Mouse (Mus musculus) MEL (cell line): ENCODE data around the gene Rpp30.

Experiments
- CHD1 ChIP-seq: IDR thresholded peaks from 2 replicates; pipeline ENCODE4 v1.6.1; 2012; ENCODE audit warnings: low read depth, mild to moderate bottlenecking, inconsistent platforms, low read length, improper control_type of control experiment
- CTCF ChIP-seq, 3 experiments: IDR thresholded peaks in 2 of 3; conservative IDR thresholded peaks in 1 of 3; 2 replicates each; pipeline ENCODE4 v1.5.1; 2011 to 2012; ENCODE audit warnings: low read length in 3 of 3, low read depth in 2 of 3, mild to moderate bottlenecking in 2 of 3, improper control_type of control experiment in 1 of 3, inconsistent platforms in 1 of 3, mixed read lengths in 1 of 3, moderate library complexity in 1 of 3; ENCODE audit not compliant: control insufficient read depth in 1 of 3, insufficient read depth in 1 of 3, poor library complexity in 1 of 3, severe bottlenecking in 1 of 3
- EP300 ChIP-seq, 2 experiments: IDR thresholded peaks; 2 replicates each; pipeline ENCODE4 v1.6.1; 2011; ENCODE audit warnings: improper control_type of control experiment in 2 of 2, low read length in 2 of 2, low read depth in 1 of 2, mild to moderate bottlenecking in 1 of 2
- TCF12 ChIP-seq: IDR thresholded peaks from 2 replicates; pipeline ENCODE4 v1.6.1; 2014; ENCODE audit warnings: low read depth, mild to moderate bottlenecking, inconsistent platforms, low read length, improper control_type of control experiment, moderate library complexity

GRCm38 (mm10) chr19:36129213-36129612, 45.7 kb downstream of the Rpp30 start:
- TF ChIP-seq EP300 (IDR thresholded peaks at IDR 0.05; ENCODE audit: low read depth in 1 of 2, low read length in 2 of 2) (no peak), TCF12 (no peak), CTCF (IDR thresholded peaks at IDR 0.05 in 2 of 3, conservative IDR thresholded peaks at IDR 0.05 in 1 of 3; ENCODE audit: control insufficient read depth in 1 of 3, insufficient read depth in 1 of 3, low read depth in 2 of 3, low read length in 3 of 3, poor library complexity in 1 of 3, severe bottlenecking in 1 of 3) (no peak), CHD1 (no peak)
